16 mouse cellular contexts compared by ENCODE assay signal in the genomic region with DNA sequence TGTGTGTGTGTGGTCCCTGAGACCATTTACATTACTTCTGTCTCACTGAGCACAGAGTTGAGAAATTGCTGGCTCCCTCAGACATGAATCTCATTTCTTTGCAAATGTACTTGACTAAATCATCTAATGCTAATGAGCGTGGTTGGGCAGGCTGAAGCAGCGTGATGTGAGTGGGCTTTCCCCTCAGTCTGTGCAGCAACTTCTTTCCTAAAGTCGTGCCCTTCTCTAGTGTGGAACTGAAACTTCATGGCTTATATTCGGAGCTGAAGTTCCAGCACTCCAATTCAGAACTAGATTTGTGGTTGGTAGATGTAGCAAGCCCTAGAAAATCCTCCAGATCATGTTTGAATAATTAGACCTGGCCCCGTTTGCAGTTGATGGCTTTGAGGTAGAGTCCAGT.
"Had no signal": no experiment of that assay in that cellular context is flagged by ENCODE, and none has a peak within 500 bp of the region (broad histone marks: within the 10 kb centered on the region; RNA-seq: fewer than 3 reads in every experiment).

No protein-coding gene starts in this region.

- H3K27ac ChIP-seq: neural tube, embryonic 13.5 days; neural tube, embryonic 15.5 days; stomach, embryonic 15.5 days; stomach, postnatal 0 days had no signal

- DNase-seq: retina, postnatal 1 day; right cerebral cortex, adult 18-20 months; right cerebral cortex, postnatal 14 days; right cerebral cortex, postnatal 25 days; right cerebral cortex, postnatal 4 days; spleen, adult 18-20 months; thymus, adult 18-20 months; thymus, adult 2 months; thymus, postnatal 14 days; thymus, postnatal 25 days; thymus, postnatal 36 days; thymus, postnatal 4 days had no signal

- H3K4me1 ChIP-seq: neural tube, embryonic 13.5 days; neural tube, embryonic 15.5 days; stomach, embryonic 15.5 days had no signal

- H3K9me3 ChIP-seq: neural tube, embryonic 13.5 days; neural tube, embryonic 15.5 days; stomach, embryonic 15.5 days had no signal

- H3K36me3 ChIP-seq: neural tube, embryonic 13.5 days; neural tube, embryonic 15.5 days; stomach, embryonic 15.5 days had no signal

- H3K4me3 ChIP-seq: neural tube, embryonic 13.5 days; neural tube, embryonic 15.5 days; stomach, embryonic 15.5 days had no signal

- H3K4me2 ChIP-seq: neural tube, embryonic 13.5 days; neural tube, embryonic 15.5 days; stomach, embryonic 15.5 days had no signal

- H3K27me3 ChIP-seq: neural tube, embryonic 13.5 days; neural tube, embryonic 15.5 days; stomach, embryonic 15.5 days had no signal

- H3K9ac ChIP-seq: neural tube, embryonic 13.5 days; neural tube, embryonic 15.5 days; stomach, embryonic 15.5 days had no signal
